Mouse (Mus musculus) yolk sac, embryonic 10.5 days (tissue): ENCODE measurements around the gene Car10.

Source experiments
- DNase-seq: peaks from one replicate; pipeline ENCODE4 v3.0.0-alpha.2; 2017; ENCODE audit warnings: low spot score

The Car10 gene

DNA sequence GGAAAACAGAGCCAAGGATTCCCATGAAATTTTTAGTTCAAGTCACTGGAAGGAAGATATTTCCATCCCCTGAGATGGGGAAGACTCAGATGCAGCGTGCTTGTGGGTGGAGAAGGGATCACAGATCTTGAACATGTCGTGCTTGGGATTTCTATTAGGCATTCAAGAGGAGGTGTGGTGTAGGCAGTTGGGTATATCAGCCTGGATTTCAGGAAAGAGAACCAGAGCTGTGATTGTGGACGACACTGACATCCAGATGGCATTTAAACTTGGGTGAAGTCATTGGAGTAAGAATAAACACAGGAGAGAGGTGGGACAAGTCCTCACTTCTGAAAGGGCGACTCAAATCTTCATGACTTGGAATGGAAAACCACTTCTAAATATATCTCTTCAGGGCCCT lies 490.0 kb downstream of the Car10 start:
- DNase-seq: no peak

DNA sequence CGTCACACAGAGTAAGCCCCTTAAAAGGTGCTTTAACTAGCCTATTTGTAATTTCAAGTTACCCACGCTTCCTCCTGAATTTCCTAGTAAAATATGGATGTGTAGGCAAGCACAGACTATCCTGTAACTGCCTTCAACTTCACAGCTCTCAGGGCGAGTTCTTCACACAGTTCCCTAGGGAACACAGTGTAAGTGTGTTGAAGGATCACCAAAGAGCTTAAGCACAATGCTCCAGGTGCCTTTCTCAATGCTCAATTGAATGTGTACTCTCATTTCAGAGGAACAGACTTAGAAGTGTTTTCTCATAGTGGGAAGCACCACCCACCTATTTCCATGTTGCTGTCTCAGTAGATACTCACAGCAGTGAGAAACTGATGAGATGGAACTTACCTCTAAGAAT lies 492.8 kb downstream of the Car10 start:
- no peak for DNase-seq

DNA sequence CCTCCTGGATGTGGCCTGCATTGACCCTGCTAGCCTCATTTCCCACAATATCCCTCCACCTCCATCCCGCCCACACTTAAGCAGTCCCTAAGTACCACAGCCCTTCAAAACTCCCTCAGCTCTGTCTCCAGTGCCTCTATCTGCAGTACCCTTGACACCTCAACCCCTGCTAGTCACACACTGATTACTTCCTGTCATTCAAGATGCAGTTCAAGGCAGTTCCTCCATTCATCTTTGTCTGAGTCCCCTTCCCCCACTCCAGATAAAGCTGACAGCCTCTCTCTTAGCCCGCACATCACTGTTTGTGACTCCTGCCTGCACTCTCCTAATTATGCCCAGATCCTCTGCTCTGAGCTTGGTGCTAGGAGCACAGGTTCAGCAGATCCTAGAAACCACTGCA lies 496.2 kb downstream of the Car10 start:
- no peak for DNase-seq

DNA sequence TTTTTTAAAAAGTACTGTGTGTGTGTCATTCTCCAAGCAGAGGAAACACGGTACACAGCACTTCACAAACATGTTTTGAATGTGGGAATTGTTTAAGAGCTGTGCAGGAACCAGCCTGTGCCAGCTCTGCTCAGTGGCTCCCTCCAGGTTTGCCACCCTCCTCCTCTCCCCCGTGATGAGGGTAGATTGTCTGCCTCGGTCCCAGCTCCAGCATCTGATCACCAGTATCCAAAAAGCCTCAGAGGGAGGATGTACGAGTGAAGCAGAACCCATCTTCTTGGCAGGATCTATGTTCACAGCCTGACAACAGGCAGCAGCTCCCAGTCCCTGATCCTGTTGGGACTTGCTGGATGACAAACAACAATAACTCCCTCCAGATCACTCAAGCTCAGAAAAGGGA lies 500.3 kb downstream of the Car10 start:
- DNase-seq: no peak

DNA sequence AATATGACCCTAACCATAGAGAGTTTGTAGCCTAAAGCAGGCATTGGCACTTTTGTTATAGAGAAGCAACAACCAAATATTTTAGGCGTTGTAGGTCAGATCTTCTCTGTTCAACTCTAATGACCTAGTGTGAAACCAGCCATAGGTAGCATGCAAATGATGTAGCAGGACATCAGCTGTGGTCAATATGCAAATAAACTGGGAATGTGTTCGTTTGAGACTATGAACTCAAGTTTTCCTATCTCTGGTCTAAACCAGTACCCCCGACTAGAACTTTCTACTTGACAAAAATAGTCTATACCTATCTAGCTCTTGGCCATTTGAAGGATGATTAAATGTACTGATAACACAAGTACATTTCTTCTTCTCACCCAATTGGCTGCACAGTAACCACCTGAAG lies 501.9 kb downstream of the Car10 start:
- DNase-seq: no peak

DNA sequence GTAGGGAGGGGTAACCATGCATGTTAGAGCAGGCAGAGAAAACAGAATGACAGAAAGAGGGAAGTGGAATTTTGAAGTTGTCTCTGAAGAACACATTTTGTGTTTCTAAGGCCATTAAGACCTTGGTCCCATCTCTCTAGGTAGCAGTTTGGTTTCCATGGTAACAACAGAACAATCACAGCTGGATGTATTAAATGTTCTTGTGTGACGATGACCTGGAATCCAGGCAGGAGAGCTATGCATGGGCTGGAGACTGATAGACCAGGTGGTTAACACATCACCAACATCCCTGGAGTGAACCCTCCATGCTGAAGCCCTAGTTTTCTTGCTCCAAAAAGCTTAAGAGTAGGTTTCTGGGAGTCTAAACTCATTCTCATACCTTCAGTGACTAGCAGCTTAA lies 505.7 kb downstream of the Car10 start:
- no peak for DNase-seq

DNA sequence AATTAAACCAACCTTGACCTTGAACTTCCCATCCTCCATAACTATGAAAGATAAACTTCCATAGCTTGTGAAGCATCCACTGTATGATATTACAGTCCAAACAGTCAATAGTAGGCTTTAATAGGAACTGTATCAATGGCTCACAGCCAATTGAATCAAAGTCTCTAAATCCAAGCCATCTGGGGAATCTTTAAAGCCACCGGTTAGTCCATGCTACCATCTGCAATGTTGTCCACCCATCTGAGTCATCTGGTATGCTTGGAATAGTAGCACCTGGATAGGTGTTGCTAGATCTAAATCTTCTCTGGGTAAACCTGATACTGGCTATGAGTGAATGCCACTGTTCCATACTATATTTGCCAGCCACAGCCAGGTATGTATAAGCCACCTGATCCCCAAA lies 509.3 kb downstream of the Car10 start:
- DNase-seq: no peak

DNA sequence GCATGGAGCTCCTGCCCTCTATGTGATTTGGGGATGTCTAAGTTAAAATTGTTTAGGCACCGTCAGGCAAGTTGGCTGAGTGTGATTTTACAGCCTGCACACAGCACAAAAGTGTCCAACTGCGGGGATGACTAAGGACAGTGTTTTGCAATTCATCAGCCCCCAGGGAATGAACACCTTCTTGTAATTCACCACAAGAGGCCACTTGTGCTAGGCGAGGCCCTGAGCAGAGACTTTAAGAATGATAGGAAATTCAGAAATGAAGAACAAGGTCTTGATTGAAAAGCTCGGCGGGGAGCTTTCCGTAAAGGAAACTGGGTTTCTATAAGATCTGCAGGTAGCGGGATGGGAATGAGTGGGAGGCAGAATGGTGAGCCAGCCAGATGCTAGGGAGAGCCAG lies 510.9 kb downstream of the Car10 start:
- DNase-seq: no peak

DNA sequence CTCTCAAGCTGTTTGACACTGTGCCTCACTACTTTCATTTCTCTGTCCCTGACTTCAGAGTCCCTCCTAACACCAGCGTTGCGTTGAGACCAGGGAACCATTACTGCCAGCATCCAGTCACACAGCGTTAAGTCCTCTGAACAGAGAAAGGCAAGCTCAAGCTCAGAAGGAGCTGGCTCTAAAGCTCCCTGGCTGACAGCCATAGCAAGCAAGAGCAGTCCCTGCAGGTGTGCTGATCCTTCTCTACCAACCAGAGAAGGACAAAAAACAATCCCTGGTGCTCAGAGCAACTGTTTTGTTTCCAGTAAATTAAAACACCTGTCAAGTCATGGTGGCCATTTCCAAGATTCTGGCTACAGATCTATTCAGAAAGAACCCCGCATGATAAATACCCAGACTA lies 514.2 kb downstream of the Car10 start:
- no peak for DNase-seq

DNA sequence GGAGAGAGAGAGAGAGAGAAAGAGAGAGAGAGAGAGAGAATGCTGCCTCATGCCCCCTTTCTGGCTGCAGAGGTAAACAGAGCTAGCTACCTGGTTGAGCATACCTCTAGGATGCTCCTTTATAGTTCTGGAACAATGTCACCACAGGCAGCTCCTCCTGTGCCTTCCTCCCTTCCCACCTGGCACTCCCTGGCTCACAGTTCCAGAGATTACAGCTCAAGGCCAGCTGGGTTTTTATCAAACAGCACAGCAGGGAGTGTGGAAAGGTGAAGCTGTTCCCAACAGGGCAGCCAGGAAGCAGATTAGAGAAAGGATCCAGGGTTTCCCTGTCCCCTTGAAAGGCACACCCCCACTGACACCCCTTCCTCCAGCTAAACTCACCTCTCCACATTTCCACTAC lies 517.0 kb downstream of the Car10 start:
- no peak for DNase-seq

DNA sequence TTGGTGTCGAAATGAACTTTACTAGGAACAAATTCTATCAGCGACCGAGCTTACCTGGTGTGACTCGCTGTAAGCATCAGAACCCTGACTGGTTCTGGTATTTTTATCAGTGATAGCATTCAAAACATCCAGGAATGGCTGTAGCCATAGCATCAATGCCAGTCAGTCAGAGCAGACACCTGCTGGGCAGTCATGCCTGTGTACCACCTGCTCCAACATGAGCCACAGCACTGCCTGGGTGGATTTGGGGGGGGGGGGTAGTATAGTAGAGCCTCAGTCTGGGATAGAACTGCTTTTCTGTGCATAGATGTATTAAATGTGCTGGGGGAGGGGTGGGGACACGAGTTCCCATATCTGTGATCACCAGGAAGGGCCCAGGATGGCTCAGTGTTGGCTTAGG lies 525.8 kb downstream of the Car10 start:
- DNase-seq: no peak

DNA sequence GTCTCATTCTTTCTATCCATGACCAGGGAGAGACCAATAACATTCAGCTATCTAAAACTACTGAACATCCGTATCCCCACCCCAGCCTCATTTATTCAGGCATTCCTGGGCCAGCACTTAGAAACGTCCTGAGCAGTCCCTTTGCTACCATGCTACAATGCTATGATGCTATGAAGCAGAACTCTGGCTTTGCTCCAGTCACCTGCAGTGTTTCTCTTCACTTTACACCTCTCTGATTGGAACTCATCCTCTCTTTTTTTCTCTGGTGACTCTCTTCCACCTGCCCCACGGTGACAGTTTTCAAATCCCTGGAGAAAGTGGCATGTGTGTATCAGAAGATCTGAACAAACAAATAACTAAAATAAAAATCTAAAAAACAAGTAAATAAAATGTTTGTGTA lies 541.6 kb downstream of the Car10 start:
- no peak for DNase-seq

DNA sequence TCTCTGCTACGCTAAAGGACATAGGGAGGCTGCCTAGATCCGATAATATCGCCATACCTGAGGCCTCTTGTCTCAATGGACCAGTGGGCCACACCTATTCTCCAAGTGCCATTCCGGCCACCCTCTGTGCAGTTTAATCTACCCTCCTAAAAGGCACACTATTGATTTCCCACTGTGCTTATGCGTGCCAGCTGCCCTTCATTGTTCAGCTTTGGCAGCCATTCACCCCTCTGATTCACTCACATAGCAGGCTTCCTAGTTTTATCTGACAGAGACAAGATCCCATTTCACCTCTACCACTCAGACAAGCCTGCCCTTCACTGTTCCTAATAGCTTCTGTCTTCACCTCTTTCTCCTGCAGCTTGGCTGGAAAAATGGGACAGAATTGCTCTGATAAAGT lies 543.1 kb downstream of the Car10 start:
- no peak for DNase-seq

DNA sequence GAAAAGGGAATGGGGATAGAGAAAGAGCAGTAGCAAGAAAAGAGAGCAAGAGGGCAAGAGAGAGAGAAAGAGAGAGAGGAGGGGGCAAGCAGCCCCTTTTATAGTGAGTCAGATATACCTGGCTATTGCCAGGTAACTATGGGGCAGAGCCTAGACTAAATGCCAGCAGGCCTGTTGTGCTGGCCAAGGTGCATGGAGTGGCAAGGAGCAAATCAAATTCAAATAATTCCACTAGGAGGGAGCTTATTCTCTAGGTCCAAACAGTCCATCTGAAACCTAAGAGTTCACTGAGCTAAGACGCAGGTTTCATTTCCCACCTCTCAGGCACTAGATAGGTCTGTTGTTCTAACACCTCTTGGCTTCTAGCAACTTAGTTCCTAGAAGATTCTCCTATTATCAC lies 544.5 kb downstream of the Car10 start:
- no peak for DNase-seq

DNA sequence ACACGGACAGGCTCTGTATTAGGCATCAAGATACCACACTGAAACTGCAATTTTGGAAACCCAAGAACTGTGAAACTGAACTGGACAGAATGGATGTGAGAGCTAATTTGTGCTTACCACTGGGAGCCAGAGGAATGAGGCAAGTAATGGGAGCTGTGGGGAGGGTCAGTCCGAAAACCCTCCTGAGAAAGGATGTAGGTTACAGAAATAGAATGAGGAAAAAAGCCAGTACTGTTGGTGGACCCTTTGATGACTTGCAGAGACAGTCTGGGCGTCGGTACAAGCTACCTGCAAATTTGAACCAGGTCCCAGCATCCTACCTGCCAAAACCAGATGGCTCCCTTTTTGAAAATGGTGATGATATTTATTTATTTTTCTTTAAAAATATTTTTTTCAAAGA lies 545.2 kb downstream of the Car10 start:
- no peak for DNase-seq

DNA sequence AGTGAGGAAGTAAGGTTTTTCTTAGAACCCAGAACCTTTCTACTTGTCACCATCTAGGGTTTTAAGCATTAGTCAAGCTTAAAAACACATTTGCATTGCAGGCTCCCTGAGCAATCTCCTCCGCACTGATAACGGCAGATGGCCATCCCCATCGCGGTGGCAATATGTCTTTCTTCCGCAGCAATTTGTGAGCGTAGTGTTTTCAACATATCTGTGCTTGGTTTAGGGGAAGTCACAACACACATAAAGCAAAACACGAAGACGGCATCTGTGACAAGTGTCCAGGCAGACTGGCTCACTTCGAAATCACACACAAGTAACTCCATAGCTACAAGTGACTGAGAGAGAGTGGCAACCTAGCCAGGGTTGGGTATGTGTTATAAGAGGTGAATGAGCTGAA lies 545.6 kb downstream of the Car10 start:
- no peak for DNase-seq

DNA sequence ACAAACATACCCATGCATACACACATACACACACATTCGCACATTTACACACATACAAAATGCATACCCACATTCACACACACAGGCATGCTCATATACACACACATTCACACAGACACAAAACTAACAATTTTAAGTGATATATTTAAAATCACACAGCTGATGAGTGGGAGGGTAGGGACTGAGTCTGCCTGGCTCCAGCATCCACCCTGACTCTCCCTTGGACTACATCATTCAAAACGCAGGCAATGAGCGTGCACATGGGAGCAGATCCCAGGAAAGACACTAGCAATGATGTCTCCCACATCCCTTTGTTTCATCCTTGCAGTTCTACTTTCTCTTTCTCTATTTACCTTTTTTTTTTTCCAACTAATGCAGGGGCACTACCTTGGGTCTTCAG lies 548.4 kb downstream of the Car10 start:
- DNase-seq: no peak
